Mouse (Mus musculus): ENCODE data around the gene Ccr10. TPM values are rescaled to one million over a fixed set of nuclear protein-coding genes. Genes with fewer than 3 reads are reported as not detected.
A peak's percentile ranks its signal among the peaks of the same experiment; 100 is the strongest.

Ccr10 gene
- total RNA-seq, 1 experiment from 2014 or later: 0.38 TPM

DNA sequence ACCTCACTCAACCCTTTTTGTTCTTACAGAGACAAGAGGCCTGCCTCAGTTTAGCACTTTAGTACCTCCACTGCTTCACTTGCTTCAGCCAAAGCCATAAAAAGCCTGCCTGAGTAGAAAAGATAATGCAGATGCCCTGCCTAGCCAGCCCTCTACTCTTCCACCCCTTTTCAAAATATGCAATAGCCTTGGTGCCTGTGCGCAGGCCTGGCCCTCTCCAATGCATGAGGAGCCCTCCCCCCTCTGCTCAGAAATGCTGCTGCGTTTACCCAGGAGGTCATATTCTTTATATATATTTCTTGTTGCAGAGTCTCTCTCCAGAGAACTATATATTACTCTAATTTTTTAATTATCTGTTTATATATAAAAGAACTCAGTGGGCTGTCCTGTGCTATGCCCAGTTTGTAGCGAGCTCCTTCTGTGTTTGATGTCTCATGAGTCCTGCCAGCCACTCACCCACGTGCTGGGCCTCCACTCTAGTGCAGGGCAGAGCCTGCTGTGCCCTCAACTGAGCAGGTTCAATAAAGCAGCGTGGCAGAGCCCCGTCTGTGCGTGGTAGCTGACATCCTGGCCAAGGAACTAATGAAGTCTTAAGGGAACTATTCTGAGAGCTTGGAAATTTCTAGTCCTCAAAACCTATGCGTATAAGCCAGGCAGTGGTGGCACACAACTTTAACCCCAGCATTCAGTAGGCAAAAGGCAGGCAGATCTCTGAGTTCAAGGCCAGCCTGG is 15.1 kb upstream of the Ccr10 start:
- ATAC-seq (replicated peaks; ENCODE audit: insufficient number of reproducible peaks, low FRiP score, low TSS enrichment, poor library complexity, severe bottlenecking): no peak

GRCm38 (mm10) chr11:101189495-101190180 is 14.4 kb upstream of the Ccr10 start:
- ATAC-seq (replicated peaks; ENCODE audit: insufficient number of reproducible peaks, low FRiP score, low TSS enrichment, poor library complexity, severe bottlenecking): no peak

DNA sequence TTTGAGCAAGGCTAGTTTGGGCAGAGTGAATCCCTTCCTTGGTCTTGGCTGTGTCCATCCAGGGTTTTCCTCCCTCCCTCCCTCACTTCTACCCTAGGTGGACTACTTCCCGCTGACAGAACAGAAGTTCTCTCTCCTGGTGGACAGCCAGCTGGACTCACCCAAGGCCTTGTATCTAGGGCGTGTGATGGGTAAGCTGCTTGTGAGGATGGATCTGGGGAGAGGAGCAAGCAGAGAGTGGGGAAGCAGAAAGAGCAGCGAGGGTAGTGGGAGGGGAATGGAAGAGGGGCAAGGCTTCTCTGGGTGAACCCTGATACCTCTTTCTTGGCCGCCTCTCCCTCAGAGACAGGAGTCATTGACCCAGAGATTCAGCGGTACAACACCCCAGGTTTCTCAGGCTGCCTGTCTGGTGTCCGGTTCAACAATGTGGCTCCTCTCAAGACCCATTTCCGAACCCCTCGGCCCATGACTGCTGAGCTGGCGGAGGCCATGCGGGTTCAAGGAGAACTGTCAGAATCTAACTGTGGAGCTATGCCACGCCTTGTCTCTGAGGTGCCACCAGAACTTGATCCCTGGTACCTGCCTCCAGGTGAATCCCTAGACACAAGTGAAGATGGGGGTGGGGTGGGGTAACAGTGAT is 13.0 kb upstream of the Ccr10 start:
- no peak for ATAC-seq (replicated peaks; ENCODE audit: insufficient number of reproducible peaks, low FRiP score, low TSS enrichment, poor library complexity, severe bottlenecking)

DNA sequence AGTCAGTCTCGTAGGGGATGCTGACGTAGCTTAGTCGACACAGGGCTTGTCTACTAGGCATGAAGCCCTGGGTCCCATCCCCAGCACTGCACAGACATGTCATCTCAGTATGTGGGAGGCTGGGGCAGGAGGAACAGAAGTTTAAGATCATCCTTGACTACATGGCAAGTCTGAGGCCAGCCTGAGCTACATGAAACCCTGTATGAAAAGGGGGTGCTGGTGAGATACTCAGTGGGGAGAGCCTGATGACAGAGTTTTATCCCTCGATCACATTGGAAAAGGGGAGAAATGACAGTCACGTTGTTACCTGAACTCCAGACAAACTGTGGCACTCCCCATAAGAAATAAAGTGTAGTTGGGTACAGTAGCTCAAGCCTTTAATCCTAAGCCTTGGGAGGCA is 12.3 kb upstream of the Ccr10 start:
- no peak for ATAC-seq (replicated peaks; ENCODE audit: insufficient number of reproducible peaks, low FRiP score, low TSS enrichment, poor library complexity, severe bottlenecking)

GRCm38 (mm10) chr11:101186526-101187247 is 11.4 kb upstream of the Ccr10 start:
- ATAC-seq (replicated peaks; ENCODE audit: insufficient number of reproducible peaks, low FRiP score, low TSS enrichment, poor library complexity, severe bottlenecking): no peak

DNA sequence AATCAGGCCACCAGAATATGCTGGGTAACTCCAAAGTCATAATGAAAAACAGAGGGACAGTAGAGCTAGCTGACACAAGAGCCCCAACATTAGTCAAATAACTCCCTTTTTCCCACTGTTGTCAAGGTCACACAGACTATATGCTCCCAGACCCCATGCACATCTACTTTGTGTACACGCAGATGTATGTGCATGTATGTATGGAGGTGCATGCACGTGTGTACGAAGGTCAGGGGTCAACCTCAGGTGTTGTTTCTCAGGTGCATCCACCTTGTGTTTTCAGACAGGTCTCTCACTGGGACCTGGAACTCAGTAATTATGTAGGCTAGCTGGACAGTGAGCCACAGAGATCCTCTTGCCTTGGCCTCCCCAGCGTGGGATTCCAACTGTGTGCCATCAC is 10.2 kb upstream of the Ccr10 start:
- ATAC-seq (replicated peaks; ENCODE audit: insufficient number of reproducible peaks, low FRiP score, low TSS enrichment, poor library complexity, severe bottlenecking): no peak

- no peak for ATAC-seq (replicated peaks; ENCODE audit: insufficient number of reproducible peaks, low FRiP score, low TSS enrichment, poor library complexity, severe bottlenecking)
Observed at GRCm38 (mm10) chr11:101184984-101185383, 9.7 kb upstream of the Ccr10 start.

DNA sequence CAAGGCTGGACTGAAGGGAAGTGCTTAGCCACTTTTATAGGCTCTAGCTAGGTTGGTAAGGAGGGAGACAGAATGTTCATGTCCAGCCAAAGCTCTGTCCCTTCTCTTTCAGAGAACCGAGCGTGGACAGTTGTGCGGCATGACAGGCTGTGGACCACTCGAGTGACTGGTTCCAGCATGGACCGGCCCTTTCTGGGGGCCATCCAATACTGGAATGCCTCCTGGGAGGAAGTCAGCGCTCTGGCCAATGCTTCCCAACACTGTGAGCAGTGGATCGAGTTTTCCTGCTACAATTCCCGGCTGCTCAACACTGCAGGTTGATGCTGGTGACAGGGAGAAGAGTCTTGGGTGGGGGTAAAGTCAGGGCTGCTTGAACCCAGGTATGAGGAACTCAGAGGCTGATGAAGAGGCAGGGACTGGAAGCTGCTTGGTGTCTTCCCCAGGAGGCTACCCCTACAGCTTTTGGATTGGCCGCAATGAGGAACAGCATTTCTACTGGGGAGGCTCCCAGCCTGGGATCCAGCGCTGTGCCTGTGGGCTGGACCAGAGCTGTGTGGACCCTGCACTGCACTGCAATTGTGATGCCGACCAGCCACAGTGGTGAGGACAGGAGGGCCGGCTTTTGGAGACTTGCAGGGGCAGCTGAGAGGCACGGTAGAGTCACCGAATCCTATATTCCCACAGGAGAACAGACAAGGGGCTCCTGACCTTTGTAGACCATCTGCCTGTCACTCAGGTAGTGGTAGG is 7.7 kb upstream of the Ccr10 start:
- ATAC-seq (replicated peaks; ENCODE audit: insufficient number of reproducible peaks, low FRiP score, low TSS enrichment, poor library complexity, severe bottlenecking): no peak

DNA sequence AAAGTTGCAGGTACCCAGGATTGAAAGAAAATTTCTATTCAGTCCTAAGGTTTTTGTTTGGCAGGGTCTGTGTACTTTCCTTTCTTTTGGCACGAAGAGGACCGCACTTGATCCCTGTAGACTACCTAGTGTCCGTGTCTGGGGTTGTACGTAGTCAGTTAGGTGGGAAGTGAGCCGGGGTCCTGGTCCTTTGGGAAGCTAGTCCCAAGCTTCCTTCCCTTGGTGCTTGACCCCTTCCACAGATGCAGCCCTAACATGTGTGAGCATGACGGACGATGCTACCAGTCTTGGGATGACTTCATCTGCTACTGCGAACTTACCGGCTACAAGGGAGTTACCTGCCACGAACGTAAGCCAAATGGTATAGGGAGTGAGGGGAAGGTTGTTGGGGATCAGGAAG is 6.7 kb upstream of the Ccr10 start:
- ATAC-seq (replicated peaks; ENCODE audit: insufficient number of reproducible peaks, low FRiP score, low TSS enrichment, poor library complexity, severe bottlenecking): no peak

DNA sequence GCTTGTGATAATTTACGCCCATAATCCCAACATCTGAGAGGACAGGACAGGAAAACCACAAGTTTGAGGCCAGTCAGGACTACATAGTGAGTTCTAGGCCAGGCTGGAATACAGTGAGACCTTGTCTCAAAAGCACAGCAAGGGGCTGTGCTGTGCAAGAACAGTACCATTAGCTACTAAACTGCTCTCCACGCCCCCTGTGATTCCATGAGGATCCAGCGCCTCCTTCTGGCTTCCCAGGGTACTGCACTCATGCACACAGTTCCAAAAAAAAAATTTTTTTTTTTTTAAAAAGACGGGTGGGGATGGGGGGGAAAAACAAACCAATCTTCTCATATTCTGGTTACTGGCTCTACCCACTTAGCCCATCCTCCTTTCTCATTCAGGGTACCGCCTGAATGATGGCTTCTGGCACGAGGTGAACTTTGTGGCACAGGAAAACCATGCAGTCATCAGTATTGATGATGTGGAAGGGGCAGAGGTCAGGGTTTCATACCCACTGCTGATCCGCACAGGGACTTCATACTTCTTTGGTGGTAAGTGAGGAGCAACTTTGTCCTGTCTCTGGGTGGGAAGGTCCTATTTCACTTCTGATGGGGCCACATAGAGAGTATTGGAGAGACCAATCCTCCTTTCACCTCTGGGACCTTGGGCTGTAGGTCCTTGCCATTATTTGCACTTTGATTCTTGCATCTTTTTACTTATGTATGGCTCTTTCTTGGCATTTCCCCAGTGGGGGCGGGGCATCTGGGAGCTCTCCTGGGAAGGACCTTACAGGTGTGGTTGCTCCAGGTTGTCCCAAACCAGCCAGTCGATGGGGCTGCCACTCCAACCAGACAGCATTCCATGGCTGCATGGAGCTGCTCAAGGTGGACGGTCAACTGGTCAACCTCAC is 5.8 kb upstream of the Ccr10 start:
- ATAC-seq (replicated peaks; ENCODE audit: insufficient number of reproducible peaks, low FRiP score, low TSS enrichment, poor library complexity, severe bottlenecking): peak; percentile 38; the same call in 1 of the 2 replicates

- ATAC-seq (replicated peaks; ENCODE audit: insufficient number of reproducible peaks, low FRiP score, low TSS enrichment, poor library complexity, severe bottlenecking): no peak
Observed at GRCm38 (mm10) chr11:101180261-101180660, 5.0 kb upstream of the Ccr10 start.

DNA sequence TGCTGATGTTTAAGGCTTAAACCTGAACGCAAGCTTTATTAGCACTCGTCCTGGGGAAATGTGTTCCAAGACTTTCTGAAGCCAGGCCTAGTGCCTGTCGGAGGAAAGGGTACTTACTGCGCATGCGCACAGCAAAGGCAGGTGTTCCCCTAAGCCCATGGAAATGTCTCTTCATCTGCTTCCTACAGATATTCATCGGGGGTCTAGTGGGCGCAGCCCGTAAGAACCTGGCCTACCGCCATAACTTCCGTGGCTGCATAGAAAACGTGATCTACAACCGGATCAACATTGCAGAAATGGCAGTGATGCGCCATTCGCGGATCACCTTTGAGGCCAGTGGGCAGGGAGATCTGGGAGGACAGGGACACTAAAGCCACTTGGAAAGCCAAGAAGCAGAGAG is 4.1 kb upstream of the Ccr10 start:
- no peak for ATAC-seq (replicated peaks; ENCODE audit: insufficient number of reproducible peaks, low FRiP score, low TSS enrichment, poor library complexity, severe bottlenecking)

GRCm38 (mm10) chr11:101178061-101179058 is 3.1 kb upstream of the Ccr10 start:
- ATAC-seq (replicated peaks; ENCODE audit: insufficient number of reproducible peaks, low FRiP score, low TSS enrichment, poor library complexity, severe bottlenecking): no peak

GRCm38 (mm10) chr11:101176933-101177773 is 1.9 kb upstream of the Ccr10 start:
- no peak for ATAC-seq (replicated peaks; ENCODE audit: insufficient number of reproducible peaks, low FRiP score, low TSS enrichment, poor library complexity, severe bottlenecking)

- ATAC-seq (replicated peaks; ENCODE audit: insufficient number of reproducible peaks, low FRiP score, low TSS enrichment, poor library complexity, severe bottlenecking): no peak
Observed at GRCm38 (mm10) chr11:101176117-101176691, 961 bp upstream of the Ccr10 start.
